Mouse (Mus musculus): ENCODE measurements around the gene Ttc23l. TPM values are rescaled to one million over a fixed set of nuclear protein-coding genes. Genes with fewer than 3 reads are reported as not detected.

The Ttc23l gene
- polyA plus RNA-seq, 1 experiment = not detected

- Histone ChIP-seq H3K4me1 (ENCODE audit: control insufficient read depth, insufficient read depth, insufficient read length, low read length) (no peaks in the 10 kb centered on the region), H3K4me3 (ENCODE audit: insufficient read depth, low read depth, low read length) (peak overlapping the region; percentile 83), H3K27ac (replicated peaks; ENCODE audit: low read depth, low read length) (0 out of 2 replicates have a peak overlapping the region, but pooled peaks have one; percentile 6)
Observed at GRCm38 (mm10) chr15:10486365-10486839, 72.1 kb downstream of the Ttc23l start.

- Histone ChIP-seq H3K27ac (replicated peaks; ENCODE audit: low read depth, low read length) (peak within 1 kb of the TSS; percentile 70), H3K4me1 (ENCODE audit: control insufficient read depth, insufficient read depth, insufficient read length, low read length) (no peaks in the 10 kb centered on the region), H3K4me3 (ENCODE audit: insufficient read depth, low read depth, low read length) (peak within 1 kb of the TSS; percentile 83)
Observed at GRCm38 (mm10) chr15:10485484-10486364, 72.7 kb downstream of the Ttc23l start, which contains the start of the genes Brix1 and Rad1. TSS of gene Brix1 (minus strand) at chr15:10485947. TSS of gene Rad1 (plus strand) at chr15:10486018.

GRCm38 (mm10) chr15:10470941-10471340 lies 87.5 kb downstream of the Ttc23l start:
- peak overlapping the region; percentile 77 for H3K4me3 ChIP-seq (ENCODE audit: insufficient read depth, low read depth, low read length)
- 0 out of 2 replicates have a peak, but pooled peaks cover 2% of the 10 kb centered on the region for H3K4me1 ChIP-seq (ENCODE audit: control insufficient read depth, insufficient read depth, insufficient read length, low read length)
- H3K27ac ChIP-seq (replicated peaks; ENCODE audit: low read depth, low read length) = no peak overlapping the region

GRCm38 (mm10) chr15:10470151-10470831 lies 88.2 kb downstream of the Ttc23l start, which contains the start of gene Dnajc21:
TSS of gene Dnajc21 (minus strand) at chr15:10470516.
- peak within 1 kb of the TSS; percentile 91 for H3K4me3 ChIP-seq (ENCODE audit: insufficient read depth, low read depth, low read length)
- H3K27ac ChIP-seq (replicated peaks; ENCODE audit: low read depth, low read length) = peak within 1 kb of the TSS; percentile 62; the same call in 1 of the 2 replicates

GRCm38 (mm10) chr15:10469641-10470150 lies 88.8 kb downstream of the Ttc23l start:
- Histone ChIP-seq H3K4me3 (ENCODE audit: insufficient read depth, low read depth, low read length) (peak overlapping the region; percentile 91), H3K27ac (replicated peaks; ENCODE audit: low read depth, low read length) (no peak overlapping the region), H3K4me1 (ENCODE audit: control insufficient read depth, insufficient read depth, insufficient read length, low read length) (0 out of 2 replicates have a peak, but pooled peaks cover 2% of the 10 kb centered on the region)

More at GRCm38 (mm10) chr15:10470151-10470831, 88.2 kb downstream of the Ttc23l start, which contains the start of gene Dnajc21:
- 0 out of 2 replicates have a peak, but pooled peaks cover 2% of the 10 kb centered on the region for H3K4me1 ChIP-seq (ENCODE audit: control insufficient read depth, insufficient read depth, insufficient read length, low read length)

GRCm38 (mm10) chr15:10468761-10469160 lies 89.7 kb downstream of the Ttc23l start:
- H3K4me3 ChIP-seq (ENCODE audit: insufficient read depth, low read depth, low read length) = no peak overlapping the region
- H3K4me1 ChIP-seq (ENCODE audit: control insufficient read depth, insufficient read depth, insufficient read length, low read length) = 0 out of 2 replicates have a peak, but pooled peaks cover 2% of the 10 kb centered on the region

GRCm38 (mm10) chr15:10464678-10465077 lies 93.8 kb downstream of the Ttc23l start:
- Histone ChIP-seq H3K4me3 (ENCODE audit: insufficient read depth, low read depth, low read length) (no peak overlapping the region), H3K27ac (replicated peaks; ENCODE audit: low read depth, low read length) (no peak overlapping the region), H3K4me1 (ENCODE audit: control insufficient read depth, insufficient read depth, insufficient read length, low read length) (0 out of 2 replicates have a peak, but pooled peaks cover 2% of the 10 kb centered on the region)

More at GRCm38 (mm10) chr15:10468761-10469160, 89.7 kb downstream of the Ttc23l start:
- H3K27ac ChIP-seq (replicated peaks; ENCODE audit: low read depth, low read length) = no peak overlapping the region

- Histone ChIP-seq H3K4me1 (ENCODE audit: control insufficient read depth, insufficient read depth, insufficient read length, low read length) (no peaks in the 10 kb centered on the region), H3K4me3 (ENCODE audit: insufficient read depth, low read depth, low read length) (no peak overlapping the region), H3K27ac (replicated peaks; ENCODE audit: low read depth, low read length) (no peak overlapping the region)
Observed at GRCm38 (mm10) chr15:10463555-10463954, 94.9 kb downstream of the Ttc23l start.

- Histone ChIP-seq H3K27ac (replicated peaks; ENCODE audit: low read depth, low read length) (no peak overlapping the region), H3K4me3 (ENCODE audit: insufficient read depth, low read depth, low read length) (no peak overlapping the region), H3K4me1 (ENCODE audit: control insufficient read depth, insufficient read depth, insufficient read length, low read length) (no peaks in the 10 kb centered on the region)
Observed at GRCm38 (mm10) chr15:10460986-10461385, 97.5 kb downstream of the Ttc23l start.

Other genes with a start within 250 kb of the Ttc23l start
- not detected in 2 replicates for gene Gm21973, start 233.3 kb downstream of the Ttc23l start, polyA plus RNA-seq (2012; ENCODE audit: insufficient read depth, insufficient read length, missing spikeins)
- not detected in 2 replicates for gene Agxt2, start 200.1 kb downstream of the Ttc23l start, polyA plus RNA-seq (2012; ENCODE audit: insufficient read depth, insufficient read length, missing spikeins)
- gene Dnajc21, start 88.2 kb downstream of the Ttc23l start, polyA plus RNA-seq (2012; ENCODE audit: insufficient read depth, insufficient read length, missing spikeins) = 43.8 and 52.2 TPM in 2 replicates
- gene Brix1, start 72.7 kb downstream of the Ttc23l start, polyA plus RNA-seq (2012; ENCODE audit: insufficient read depth, insufficient read length, missing spikeins) = 26.3 and 29.3 TPM in 2 replicates
- 3.9 and 7.8 TPM in 2 replicates for gene Rad1, start 72.7 kb downstream of the Ttc23l start, polyA plus RNA-seq (2012; ENCODE audit: insufficient read depth, insufficient read length, missing spikeins)
- gene Rai14, start 156.0 kb upstream of the Ttc23l start, polyA plus RNA-seq (2012; ENCODE audit: insufficient read depth, insufficient read length, missing spikeins) = 1.7 and 2.3 TPM in 2 replicates